Mouse (Mus musculus): ENCODE measurements at regions not wholly inside any gene's neighbourhood (a gene's known extent, or its start where the extent isn't known, plus 50 kb on each side); places are given as distances from the start of the nearest gene placed in this dataset.

- Histone ChIP-seq H3K27ac (replicated peaks; ENCODE audit: low read depth, low read length) (no peak overlapping the region), H3K4me3 (ENCODE audit: low read depth, low read length) (no peak overlapping the region), H3K9me3 (ENCODE audit: control insufficient read depth, low read length) (no peaks in the 10 kb centered on the region), H3K36me3 (ENCODE audit: control insufficient read depth, insufficient read depth, low read length) (no peaks in the 10 kb centered on the region), H3K4me1 (ENCODE audit: control insufficient read depth, insufficient read depth, low read length) (peaks cover 5% of the 10 kb centered on the region; the same call in 1 of the 2 replicates), H3K9ac (ENCODE audit: low read length) (no peak overlapping the region), H3K27me3 (ENCODE audit: control insufficient read depth, insufficient read depth, low read length) (no peaks in the 10 kb centered on the region), H3K4me2 (ENCODE audit: low read depth, severe bottlenecking) (no peak overlapping the region)
- no peak for ATAC-seq (ENCODE audit: insufficient number of reproducible peaks, low FRiP score, low TSS enrichment, low read depth)
- 64% methylated on average over 6 of the region's 6 CpGs for WGBS
- DNase-seq (ENCODE audit: low spot score) = no peak
Observed at GRCm38 (mm10) chr14:25173873-25174272, 285.1 kb upstream of the Zmiz1 start.

DNA sequence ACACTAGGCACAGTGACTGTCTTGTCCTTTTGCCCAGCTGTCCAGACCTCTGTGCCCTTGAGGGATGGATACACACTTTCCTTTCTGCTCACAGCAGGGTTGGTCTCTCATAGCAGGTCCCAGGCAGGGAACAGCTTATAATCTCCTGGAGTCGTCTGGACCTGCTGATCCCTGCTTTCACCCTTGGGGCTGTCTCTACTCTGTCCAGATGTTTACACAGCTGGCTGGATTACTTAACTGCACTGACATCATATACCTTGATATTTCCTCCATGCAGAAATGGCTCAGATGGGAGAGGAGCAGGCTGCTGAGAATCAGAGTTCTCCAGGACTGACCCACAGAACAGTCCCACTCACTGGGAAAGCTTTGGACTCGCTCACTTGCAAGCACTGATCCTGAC, 284.6 kb upstream of the Zmiz1 start:
- no peaks in the 10 kb centered on the region for H3K27me3 ChIP-seq (ENCODE audit: control insufficient read depth, insufficient read depth, low read length)
- no peak for ATAC-seq (ENCODE audit: insufficient number of reproducible peaks, low FRiP score, low TSS enrichment, low read depth)
- no peaks in the 10 kb centered on the region for H3K36me3 ChIP-seq (ENCODE audit: control insufficient read depth, insufficient read depth, low read length)
- peaks cover 5% of the 10 kb centered on the region; the same call in 1 of the 2 replicates for H3K4me1 ChIP-seq (ENCODE audit: control insufficient read depth, insufficient read depth, low read length)
- no peak for DNase-seq (ENCODE audit: low spot score)
- H3K4me2 ChIP-seq (ENCODE audit: low read depth, severe bottlenecking) = no peak overlapping the region
- H3K27ac ChIP-seq (replicated peaks; ENCODE audit: low read depth, low read length) = no peak overlapping the region
- WGBS = 40% methylated on average over 2 of the region's 2 CpGs
- H3K9ac ChIP-seq (ENCODE audit: low read length) = no peak overlapping the region
- H3K4me3 ChIP-seq (ENCODE audit: low read depth, low read length) = no peak overlapping the region
- H3K9me3 ChIP-seq (ENCODE audit: control insufficient read depth, low read length) = no peaks in the 10 kb centered on the region

- H3K27ac ChIP-seq (replicated peaks; ENCODE audit: low read depth, low read length) = no peak overlapping the region
- H3K27me3 ChIP-seq (ENCODE audit: control insufficient read depth, insufficient read depth, low read length) = no peaks in the 10 kb centered on the region
- no peaks in the 10 kb centered on the region for H3K9me3 ChIP-seq (ENCODE audit: control insufficient read depth, low read length)
- no peak overlapping the region for H3K4me2 ChIP-seq (ENCODE audit: low read depth, severe bottlenecking)
- DNase-seq (ENCODE audit: low spot score) (no peak), ATAC-seq (ENCODE audit: insufficient number of reproducible peaks, low FRiP score, low TSS enrichment, low read depth) (no peak)
- no peak overlapping the region for H3K4me3 ChIP-seq (ENCODE audit: low read depth, low read length)
- no peaks in the 10 kb centered on the region for H3K36me3 ChIP-seq (ENCODE audit: control insufficient read depth, insufficient read depth, low read length)
- H3K4me1 ChIP-seq (ENCODE audit: control insufficient read depth, insufficient read depth, low read length) = peaks cover 5% of the 10 kb centered on the region; the same call in 1 of the 2 replicates
- 69% methylated on average over 6 of the region's 6 CpGs for WGBS
- H3K9ac ChIP-seq (ENCODE audit: low read length) = no peak overlapping the region
Observed at GRCm38 (mm10) chr14:25176206-25176605, 282.8 kb upstream of the Zmiz1 start.

- Histone ChIP-seq H3K4me1 (ENCODE audit: control insufficient read depth, insufficient read depth, low read length) (peaks cover 5% of the 10 kb centered on the region; the same call in 1 of the 2 replicates), H3K9ac (ENCODE audit: low read length) (no peak overlapping the region), H3K27me3 (ENCODE audit: control insufficient read depth, insufficient read depth, low read length) (no peaks in the 10 kb centered on the region), H3K27ac (replicated peaks; ENCODE audit: low read depth, low read length) (no peak overlapping the region), H3K4me2 (ENCODE audit: low read depth, severe bottlenecking) (no peak overlapping the region), H3K9me3 (ENCODE audit: control insufficient read depth, low read length) (no peaks in the 10 kb centered on the region), H3K36me3 (ENCODE audit: control insufficient read depth, insufficient read depth, low read length) (no peaks in the 10 kb centered on the region), H3K4me3 (ENCODE audit: low read depth, low read length) (no peak overlapping the region)
- DNase-seq (ENCODE audit: low spot score) (no peak), ATAC-seq (ENCODE audit: insufficient number of reproducible peaks, low FRiP score, low TSS enrichment, low read depth) (no peak)
- WGBS = 82% methylated on average over 9 of the region's 9 CpGs
Observed at GRCm38 (mm10) chr14:25180126-25180525, 278.9 kb upstream of the Zmiz1 start.

- Histone ChIP-seq H3K9me3 (ENCODE audit: control insufficient read depth, low read length) (no peaks in the 10 kb centered on the region), H3K4me2 (ENCODE audit: low read depth, severe bottlenecking) (no peak overlapping the region), H3K27ac (replicated peaks; ENCODE audit: low read depth, low read length) (no peak overlapping the region), H3K9ac (ENCODE audit: low read length) (no peak overlapping the region), H3K4me3 (ENCODE audit: low read depth, low read length) (no peak overlapping the region), H3K36me3 (ENCODE audit: control insufficient read depth, insufficient read depth, low read length) (no peaks in the 10 kb centered on the region), H3K27me3 (ENCODE audit: control insufficient read depth, insufficient read depth, low read length) (no peaks in the 10 kb centered on the region), H3K4me1 (ENCODE audit: control insufficient read depth, insufficient read depth, low read length) (peaks cover 12% of the 10 kb centered on the region)
- 45% methylated on average over 2 of the region's 2 CpGs for WGBS
- no peak for ATAC-seq (ENCODE audit: insufficient number of reproducible peaks, low FRiP score, low TSS enrichment, low read depth)
- no peak for DNase-seq (ENCODE audit: low spot score)
Observed at GRCm38 (mm10) chr14:25181406-25181805, 277.6 kb upstream of the Zmiz1 start.

- H3K9ac ChIP-seq (ENCODE audit: low read length) = no peak overlapping the region
- H3K4me3 ChIP-seq (ENCODE audit: low read depth, low read length) = no peak overlapping the region
- WGBS = 72% methylated on average over 5 of the region's 5 CpGs
- H3K9me3 ChIP-seq (ENCODE audit: control insufficient read depth, low read length) = no peaks in the 10 kb centered on the region
- H3K4me1 ChIP-seq (ENCODE audit: control insufficient read depth, insufficient read depth, low read length) = peaks cover 8% of the 10 kb centered on the region
- no peak overlapping the region for H3K27ac ChIP-seq (replicated peaks; ENCODE audit: low read depth, low read length)
- H3K4me2 ChIP-seq (ENCODE audit: low read depth, severe bottlenecking) = no peak overlapping the region
- H3K36me3 ChIP-seq (ENCODE audit: control insufficient read depth, insufficient read depth, low read length) = no peaks in the 10 kb centered on the region
- H3K27me3 ChIP-seq (ENCODE audit: control insufficient read depth, insufficient read depth, low read length) = no peaks in the 10 kb centered on the region
- no peak for DNase-seq (ENCODE audit: low spot score)
- ATAC-seq (ENCODE audit: insufficient number of reproducible peaks, low FRiP score, low TSS enrichment, low read depth) = no peak
Observed at GRCm38 (mm10) chr14:25184042-25184441, 274.9 kb upstream of the Zmiz1 start.

DNA sequence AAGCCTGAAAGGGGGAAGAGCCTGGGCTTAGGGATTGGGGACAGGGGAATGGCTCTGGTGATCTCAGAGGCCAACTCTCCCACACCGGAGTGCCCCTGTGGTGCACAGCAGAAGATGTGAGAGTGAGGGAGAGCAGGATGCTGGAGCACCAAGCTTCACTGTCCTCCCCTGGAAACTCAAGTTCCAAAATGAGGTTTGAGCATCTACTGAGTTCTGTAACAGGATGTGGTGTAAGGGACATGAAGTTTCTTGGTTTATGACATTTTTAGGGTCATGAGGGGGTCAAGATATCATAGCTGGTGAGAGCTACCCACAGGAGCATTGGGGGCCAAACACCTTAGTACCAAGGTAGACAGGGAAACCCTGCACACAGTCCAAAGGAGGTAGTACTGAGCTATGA, 274.1 kb upstream of the Zmiz1 start:
- ATAC-seq (ENCODE audit: insufficient number of reproducible peaks, low FRiP score, low TSS enrichment, low read depth) (no peak), DNase-seq (ENCODE audit: low spot score) (no peak)
- no peak overlapping the region for H3K27ac ChIP-seq (replicated peaks; ENCODE audit: low read depth, low read length)
- H3K4me2 ChIP-seq (ENCODE audit: low read depth, severe bottlenecking) = no peak overlapping the region
- H3K4me3 ChIP-seq (ENCODE audit: low read depth, low read length) = no peak overlapping the region
- WGBS = 87% methylated on average over 1 of the region's 1 CpGs
- H3K4me1 ChIP-seq (ENCODE audit: control insufficient read depth, insufficient read depth, low read length) = peaks cover 8% of the 10 kb centered on the region
- H3K36me3 ChIP-seq (ENCODE audit: control insufficient read depth, insufficient read depth, low read length) = no peaks in the 10 kb centered on the region
- H3K27me3 ChIP-seq (ENCODE audit: control insufficient read depth, insufficient read depth, low read length) = no peaks in the 10 kb centered on the region
- H3K9ac ChIP-seq (ENCODE audit: low read length) = no peak overlapping the region
- no peaks in the 10 kb centered on the region for H3K9me3 ChIP-seq (ENCODE audit: control insufficient read depth, low read length)

- WGBS = 69% methylated on average over 10 of the region's 10 CpGs
Observed at GRCm38 (mm10) chr14:25185556-25185958, 273.4 kb upstream of the Zmiz1 start.

More at GRCm38 (mm10) chr14:25185556-25185958, 273.4 kb upstream of the Zmiz1 start:
- Histone ChIP-seq H3K4me1 (ENCODE audit: control insufficient read depth, insufficient read depth, low read length) (peaks cover 9% of the 10 kb centered on the region), H3K4me3 (ENCODE audit: low read depth, low read length) (no peak overlapping the region), H3K4me2 (ENCODE audit: low read depth, severe bottlenecking) (no peak overlapping the region), H3K9me3 (ENCODE audit: control insufficient read depth, low read length) (no peaks in the 10 kb centered on the region), H3K27me3 (ENCODE audit: control insufficient read depth, insufficient read depth, low read length) (no peaks in the 10 kb centered on the region), H3K9ac (ENCODE audit: low read length) (no peak overlapping the region), H3K27ac (replicated peaks; ENCODE audit: low read depth, low read length) (0 out of 2 replicates have a peak overlapping the region, but pooled peaks have one; percentile 5), H3K36me3 (ENCODE audit: control insufficient read depth, insufficient read depth, low read length) (no peaks in the 10 kb centered on the region)
- ATAC-seq (ENCODE audit: insufficient number of reproducible peaks, low FRiP score, low TSS enrichment, low read depth) (no peak), DNase-seq (ENCODE audit: low spot score) (no peak)
